ENCODE assay signal across 24 mouse cellular contexts in genomic region chr10:116212127-116212526, GRCm38 (mm10).
A peak's percentile ranks its signal among the peaks of the same experiment; 100 is the strongest.
DNase-seq lines count a peak whose midpoint lies in the region; ATAC-seq and TF ChIP-seq lines count a peak whose summit lies in the region.
"Had no signal": no experiment of that assay in that cellular context is flagged by ENCODE, and none has a peak within 500 bp of the region (broad histone marks: within the 10 kb centered on the region; RNA-seq: fewer than 3 reads in every experiment).

No protein-coding gene starts in this region.

- H3K36me3 ChIP-seq in kidney, embryonic 14.5 days (ENCODE audit: control insufficient read depth, insufficient read depth, low read length) = no peaks in the 10 kb centered on the region
- no peaks in the 10 kb centered on the region for H3K36me3 ChIP-seq in hindbrain, embryonic 10.5 days
- H3K36me3 ChIP-seq: embryonic facial prominence, embryonic 10.5 days; heart, embryonic 13.5 days; hindbrain, embryonic 13.5 days had no signal

- H3K4me2 ChIP-seq in kidney, embryonic 14.5 days (replicated peaks; ENCODE audit: low read depth, low read length) = no peak overlapping the region
- H3K4me2 ChIP-seq: forebrain, embryonic 13.5 days; heart, embryonic 13.5 days; hindbrain, embryonic 13.5 days had no signal

- no peaks in the 10 kb centered on the region for H3K9me3 ChIP-seq in kidney, embryonic 14.5 days (ENCODE audit: control insufficient read depth, low read length)
- H3K9me3 ChIP-seq in hindbrain, embryonic 10.5 days = no peaks in the 10 kb centered on the region
- H3K9me3 ChIP-seq: embryonic facial prominence, embryonic 10.5 days; forebrain, embryonic 13.5 days; heart, embryonic 13.5 days; hindbrain, embryonic 13.5 days had no signal

- no peaks in the 10 kb centered on the region for H3K27me3 ChIP-seq in kidney, embryonic 14.5 days (ENCODE audit: control insufficient read depth, insufficient read depth, low read length)
- no peaks in the 10 kb centered on the region for H3K27me3 ChIP-seq in hindbrain, embryonic 10.5 days (ENCODE audit: insufficient read depth, poor library complexity, severe bottlenecking)
- H3K27me3 ChIP-seq: forebrain, embryonic 13.5 days; heart, embryonic 13.5 days; hindbrain, embryonic 13.5 days; Patski had no signal

- no peak overlapping the region for H3K9ac ChIP-seq in kidney, embryonic 14.5 days (ENCODE audit: low read depth, low read length)
- H3K9ac ChIP-seq: forebrain, embryonic 13.5 days; forebrain, postnatal 0 days; heart, embryonic 13.5 days; hindbrain, embryonic 13.5 days had no signal

- no peaks in the 10 kb centered on the region for H3K4me1 ChIP-seq in kidney, embryonic 14.5 days (ENCODE audit: control insufficient read depth, insufficient read depth, low read length)
- peaks cover 13% of the 10 kb centered on the region for H3K4me1 ChIP-seq in hindbrain, embryonic 10.5 days (replicated peaks)
- H3K4me1 ChIP-seq: forebrain, embryonic 13.5 days; hindbrain, embryonic 13.5 days had no signal

- 6% methylated on average over 3 of the region's 3 CpGs for WGBS in kidney, embryonic 14.5 days
- 17% methylated on average over 3 of the region's 3 CpGs for whole genome bisulfite sequencing in hindbrain, embryonic 10.5 days

- no peak for ATAC-seq in kidney, embryonic 14.5 days (ENCODE audit: low FRiP score, low TSS enrichment)
- ATAC-seq: CD4-positive, CD25-positive, alpha-beta regulatory T cell, adult 4 months; forebrain, embryonic 13.5 days; forebrain, postnatal 0 days; hindbrain, postnatal 0 days; Patski had no signal

- H3K27ac ChIP-seq in kidney, embryonic 14.5 days (ENCODE audit: low read depth, low read length) = no peak overlapping the region
- no peak overlapping the region for H3K27ac ChIP-seq in layer of hippocampus, adult 2 months
- no peak overlapping the region for H3K27ac ChIP-seq in hindbrain, embryonic 10.5 days
- H3K27ac ChIP-seq: embryonic facial prominence, embryonic 10.5 days; forebrain, embryonic 13.5 days; gastrocnemius, adult 2 months; heart, embryonic 13.5 days; hindbrain, embryonic 13.5 days; hindbrain, postnatal 0 days had no signal

- peak; percentile 12; the same call in 1 of the 2 replicates for TF ChIP-seq CTCF in layer of hippocampus, adult 2 months (conservative IDR thresholded peaks at IDR 0.05)

- peak; percentile 38 for DNase-seq in embryo, embryonic 10 days (ENCODE audit: low spot score)
- DNase-seq in embryo, embryonic 11 days = no peak
- peak; percentile 26 for DNase-seq in kidney, adult 11 months
- DNase-seq in layer of hippocampus, adult 2 months (ENCODE audit: low spot score in 2 of 2) = no peak
- DNase-seq in layer of hippocampus, postnatal 10 days (ENCODE audit: low spot score in 2 of 2) = no peak
- peak; percentile 36 for DNase-seq in yolk sac, embryonic 10.5 days (ENCODE audit: low spot score)
- DNase-seq in hindbrain, embryonic 10.5 days (ENCODE audit: low spot score) = no peak
- DNase-seq: adrenal gland, adult 2 months; adrenal gland, postnatal 25 days; B cell, adult 2 months; cerebellum, adult 18-20 months; cerebellum, adult 9-11 months; forebrain, postnatal 0 days; gastrocnemius, adult 2 months; gastrocnemius, postnatal 25 days; heart, postnatal 4 days had no signal

- H3K4me3 ChIP-seq in kidney, embryonic 14.5 days (ENCODE audit: low read length) = no peak overlapping the region
- H3K4me3 ChIP-seq in layer of hippocampus, adult 2 months = no peak overlapping the region
- no peak overlapping the region for H3K4me3 ChIP-seq in hindbrain, embryonic 10.5 days
- H3K4me3 ChIP-seq: embryonic facial prominence, embryonic 10.5 days; forebrain, embryonic 13.5 days; gastrocnemius, adult 2 months; heart, embryonic 13.5 days; hindbrain, embryonic 13.5 days had no signal

Comparison
In these comparisons a context has a peak if more than half of its experiments do, and no peak if none do; other contexts are left out.
1. DNase-seq: peak in embryo, embryonic 10 days (single experiment), kidney, adult 11 months (single experiment) and yolk sac, embryonic 10.5 days (single experiment); none in embryo, embryonic 11 days (single experiment), layer of hippocampus, adult 2 months (0 of 2), layer of hippocampus, postnatal 10 days (0 of 2) and hindbrain, embryonic 10.5 days (single experiment).